Mouse (Mus musculus) hindbrain, embryonic 13.5 days (tissue): ENCODE measurements around the gene M1ap. TPM values are rescaled to one million over a fixed set of nuclear protein-coding genes. Genes with fewer than 3 reads are reported as not detected.

Experiments used
- ATAC-seq: fragments of 200-750 bp; cut with Nextera tagmentation; 2 replicates; pipeline ENCODE4 v1.8.0; 2017; ENCODE audit warnings: moderate TSS enrichment; ENCODE audit not compliant: low FRiP score
- H3K27ac ChIP-seq: fragments of 300-500 bp; sonication (generic); 2 replicates; pipeline ENCODE4 v1.5.1; 2015; ENCODE audit warnings: inconsistent platforms, mild to moderate bottlenecking, moderate library complexity
- H3K27me3 ChIP-seq: fragments of 300-500 bp; sonication (generic); 2 replicates; pipeline ENCODE4 v1.6.1; 2015; ENCODE audit warnings: mild to moderate bottlenecking, inconsistent platforms
- H3K36me3 ChIP-seq: fragments of 300-500 bp; sonication (generic); 2 replicates; pipeline ENCODE4 v1.6.1; 2015; ENCODE audit warnings: mild to moderate bottlenecking, inconsistent platforms
- H3K4me1 ChIP-seq: fragments of 300-500 bp; sonication (generic); replicated peaks from 2 replicates; pipeline ENCODE4 v1.6.1; 2015; ENCODE audit warnings: inconsistent platforms
- H3K4me2 ChIP-seq: fragments of 300-500 bp; sonication (generic); 2 replicates; pipeline ENCODE4 v1.6.1; 2015; ENCODE audit warnings: inconsistent platforms, mild to moderate bottlenecking, moderate library complexity
- H3K4me3 ChIP-seq: fragments of 300-500 bp; sonication (generic); 2 replicates; pipeline ENCODE4 v1.5.1; 2015; ENCODE audit warnings: mild to moderate bottlenecking, inconsistent platforms
- H3K9ac ChIP-seq: fragments of 300-500 bp; sonication (generic); 2 replicates; pipeline ENCODE4 v1.6.1; 2015; ENCODE audit warnings: mild to moderate bottlenecking, inconsistent platforms
- H3K9me3 ChIP-seq: fragments of 300-500 bp; sonication (generic); 2 replicates; pipeline ENCODE4 v1.6.1; 2016; ENCODE audit warnings: inconsistent platforms
- WGBS: fragments of 180-500 bp; shearing (Covaris S2); methylation state at CpG from one replicate; pipeline ENCODE4 v1.1.7; 2015; 5-methylcytosine and 5-hydroxymethylcytosine counted together
- polyA plus RNA-seq: library from polyadenylated mRNA; unstranded; fragments of >200 nt; fragmentation: Nextera tagmentation; extraction: Ambion mirVana; gene quantifications from 2 replicates; pipeline ENCODE4 v1.2.1, GENCODE M21; 2015

The M1ap gene
- polyA plus RNA-seq, 1 experiment from 2014 or later, result not detected

GRCm38 (mm10) chr6:83003082-83003481, 56.4 kb downstream of the M1ap start:
- Histone ChIP-seq H3K4me2 (no peak overlapping the region), H3K27me3 (peaks cover 4% of the 10 kb centered on the region; the same call in 1 of the 2 replicates), H3K4me3 (no peak overlapping the region), H3K9ac (no peak overlapping the region), H3K9me3 (no peaks in the 10 kb centered on the region), H3K27ac (no peak overlapping the region), H3K4me1 (no peaks in the 10 kb centered on the region), H3K36me3 (no peaks in the 10 kb centered on the region)
- ATAC-seq, result no peak
- WGBS, result 100% methylated on average over 1 of the region's 1 CpGs

DNA sequence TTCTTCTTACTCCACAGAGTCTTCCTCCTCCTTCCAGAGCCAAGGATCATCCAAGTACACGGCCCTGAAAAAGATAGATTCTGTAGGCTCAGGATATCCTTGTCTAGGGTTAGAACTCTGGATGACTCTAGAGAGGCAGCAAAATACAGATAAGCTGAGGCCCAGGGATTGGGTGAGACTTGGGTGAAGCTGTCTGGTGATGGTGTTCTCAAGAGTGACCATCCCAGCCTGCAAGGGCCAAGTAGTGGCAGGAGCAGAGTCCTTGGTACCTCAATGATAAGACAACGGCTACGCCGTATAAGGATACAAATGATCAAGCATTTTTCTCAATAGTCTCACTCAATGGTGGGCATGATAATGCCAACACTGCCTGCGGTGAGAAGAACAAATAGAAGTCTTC, 57.1 kb downstream of the M1ap start:
- no peaks in the 10 kb centered on the region for H3K9me3 ChIP-seq
- H3K4me3 ChIP-seq, result no peak overlapping the region
- H3K9ac ChIP-seq, result no peak overlapping the region
- no peaks in the 10 kb centered on the region for H3K36me3 ChIP-seq
- 85% methylated on average over 5 of the region's 5 CpGs for WGBS
- no peak overlapping the region for H3K27ac ChIP-seq
- no peak overlapping the region for H3K4me2 ChIP-seq
- ATAC-seq, result no peak
- no peaks in the 10 kb centered on the region for H3K4me1 ChIP-seq
- H3K27me3 ChIP-seq, result no peaks in the 10 kb centered on the region

- WGBS, result 79% methylated on average over 2 of the region's 2 CpGs
- Histone ChIP-seq H3K9ac (no peak overlapping the region), H3K36me3 (no peaks in the 10 kb centered on the region), H3K27me3 (no peaks in the 10 kb centered on the region), H3K27ac (no peak overlapping the region), H3K4me2 (no peak overlapping the region), H3K4me3 (no peak overlapping the region), H3K9me3 (no peaks in the 10 kb centered on the region), H3K4me1 (no peaks in the 10 kb centered on the region)
- ATAC-seq, result no peak
Observed at GRCm38 (mm10) chr6:83004309-83004708, 57.6 kb downstream of the M1ap start.

DNA sequence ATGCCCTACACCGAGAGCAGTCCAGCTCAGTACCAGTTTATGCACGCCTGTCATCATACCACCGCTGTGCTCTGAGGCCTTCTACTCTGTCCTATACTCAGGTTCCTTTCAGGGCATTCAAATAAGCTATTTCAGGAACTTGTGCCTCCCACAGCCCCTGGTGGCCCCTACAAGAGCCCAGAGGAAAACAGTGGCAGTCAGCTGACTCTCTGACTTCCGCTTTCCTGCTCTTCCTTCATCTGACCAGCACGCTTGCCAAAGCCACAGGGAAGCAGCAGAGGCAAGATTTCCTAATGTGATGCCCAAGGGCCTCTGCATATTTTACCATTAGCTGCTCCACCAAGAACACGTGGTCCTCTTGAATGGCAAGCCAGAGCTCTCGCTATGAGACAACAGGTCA, 58.2 kb downstream of the M1ap start:
- ATAC-seq, result no peak
- Histone ChIP-seq H3K4me1 (no peaks in the 10 kb centered on the region), H3K27me3 (no peaks in the 10 kb centered on the region), H3K36me3 (no peaks in the 10 kb centered on the region), H3K27ac (no peak overlapping the region), H3K4me2 (no peak overlapping the region), H3K4me3 (no peak overlapping the region), H3K9me3 (no peaks in the 10 kb centered on the region), H3K9ac (no peak overlapping the region)
- 49% methylated on average over 7 of the region's 7 CpGs for WGBS

GRCm38 (mm10) chr6:83005444-83006011, 58.8 kb downstream of the M1ap start:
- Histone ChIP-seq H3K9me3 (no peaks in the 10 kb centered on the region), H3K4me1 (no peaks in the 10 kb centered on the region), H3K4me3 (no peak overlapping the region), H3K27me3 (no peaks in the 10 kb centered on the region), H3K27ac (no peak overlapping the region), H3K9ac (no peak overlapping the region), H3K4me2 (no peak overlapping the region), H3K36me3 (no peaks in the 10 kb centered on the region)
- no peak for ATAC-seq
- 88% methylated on average over 10 of the region's 10 CpGs for WGBS

DNA sequence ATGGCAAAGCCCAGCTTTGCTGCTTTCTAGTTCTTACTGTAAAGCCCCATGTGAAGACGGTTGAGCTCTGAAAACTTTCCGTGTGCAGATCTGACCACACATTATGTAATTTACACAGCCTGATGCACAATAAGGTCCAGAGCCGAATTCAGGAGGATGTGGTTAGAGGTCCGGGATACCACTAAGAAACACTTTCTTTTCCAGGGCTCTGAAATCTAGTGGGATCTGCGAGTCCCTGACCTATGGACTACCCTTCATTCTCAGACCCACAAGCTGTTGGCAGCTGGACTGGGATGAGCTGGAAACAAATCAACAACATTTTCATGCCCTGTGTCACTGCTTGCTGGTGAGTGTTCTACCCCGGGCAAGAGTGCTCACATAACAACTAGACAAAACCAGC, 59.4 kb downstream of the M1ap start:
- 90% methylated on average over 6 of the region's 6 CpGs for WGBS

DNA sequence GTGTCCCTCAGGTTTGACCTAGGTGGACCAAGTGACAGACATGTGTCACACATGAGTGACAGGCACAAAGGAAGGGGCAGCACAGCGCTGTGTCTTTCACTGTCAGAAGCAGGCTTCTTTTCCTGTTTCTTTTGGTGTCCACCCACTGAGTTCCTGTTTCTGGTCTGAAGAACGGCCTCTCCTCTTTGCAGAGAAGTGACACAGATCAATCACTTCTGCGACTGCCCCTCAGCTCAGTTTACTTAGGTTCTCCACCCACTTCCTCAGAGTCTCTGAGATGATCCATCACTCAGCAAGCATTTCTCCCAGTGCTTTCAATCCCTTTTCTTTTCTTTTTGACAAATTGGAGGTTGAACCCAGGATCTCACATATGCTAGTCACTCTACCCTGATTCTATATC, 62.0 kb downstream of the M1ap start:
- H3K27ac ChIP-seq, result no peak overlapping the region
- ATAC-seq, result no peak
- no peaks in the 10 kb centered on the region for H3K36me3 ChIP-seq
- H3K9me3 ChIP-seq, result no peaks in the 10 kb centered on the region
- no peak overlapping the region for H3K4me3 ChIP-seq
- no peak overlapping the region for H3K4me2 ChIP-seq
- no peak overlapping the region for H3K9ac ChIP-seq
- H3K27me3 ChIP-seq, result 0 out of 2 replicates have a peak, but pooled peaks cover 3% of the 10 kb centered on the region
- no peaks in the 10 kb centered on the region for H3K4me1 ChIP-seq
- WGBS, result 52% methylated on average over 3 of the region's 3 CpGs

More for the DNA sequence above, 59.4 kb downstream of the M1ap start:
- Histone ChIP-seq H3K36me3 (no peaks in the 10 kb centered on the region), H3K4me2 (no peak overlapping the region), H3K4me1 (no peaks in the 10 kb centered on the region), H3K4me3 (no peak overlapping the region), H3K9ac (no peak overlapping the region), H3K27ac (no peak overlapping the region), H3K27me3 (0 out of 2 replicates have a peak, but pooled peaks cover 1% of the 10 kb centered on the region), H3K9me3 (no peaks in the 10 kb centered on the region)
- ATAC-seq, result no peak

- no peak overlapping the region for H3K4me3 ChIP-seq
- H3K4me1 ChIP-seq, result no peaks in the 10 kb centered on the region
- 0 out of 2 replicates have a peak, but pooled peaks cover 3% of the 10 kb centered on the region for H3K27me3 ChIP-seq
- no peak for ATAC-seq
- no peak overlapping the region for H3K4me2 ChIP-seq
- no peak overlapping the region for H3K27ac ChIP-seq
- no peak overlapping the region for H3K9ac ChIP-seq
- no peaks in the 10 kb centered on the region for H3K36me3 ChIP-seq
- 78% methylated on average over 7 of the region's 7 CpGs for WGBS
- no peaks in the 10 kb centered on the region for H3K9me3 ChIP-seq
Observed at GRCm38 (mm10) chr6:83010010-83010409, 63.3 kb downstream of the M1ap start.

GRCm38 (mm10) chr6:83011255-83011654, 64.6 kb downstream of the M1ap start:
- no peak for ATAC-seq

GRCm38 (mm10) chr6:83011756-83012155, 65.1 kb downstream of the M1ap start:
- no peaks in the 10 kb centered on the region for H3K36me3 ChIP-seq
- no peaks in the 10 kb centered on the region for H3K9me3 ChIP-seq
- H3K4me3 ChIP-seq, result no peak overlapping the region
- no peak overlapping the region for H3K27ac ChIP-seq
- WGBS, result 82% methylated on average over 6 of the region's 6 CpGs
- ATAC-seq, result no peak
- no peak overlapping the region for H3K4me2 ChIP-seq
- H3K9ac ChIP-seq, result no peak overlapping the region
- 0 out of 2 replicates have a peak, but pooled peaks cover 3% of the 10 kb centered on the region for H3K27me3 ChIP-seq
- no peaks in the 10 kb centered on the region for H3K4me1 ChIP-seq

More at GRCm38 (mm10) chr6:83011255-83011654, 64.6 kb downstream of the M1ap start:
- WGBS, result 94% methylated on average over 7 of the region's 7 CpGs
- Histone ChIP-seq H3K4me3 (no peak overlapping the region), H3K27me3 (0 out of 2 replicates have a peak, but pooled peaks cover 3% of the 10 kb centered on the region), H3K36me3 (no peaks in the 10 kb centered on the region), H3K4me1 (no peaks in the 10 kb centered on the region), H3K9ac (no peak overlapping the region), H3K27ac (no peak overlapping the region), H3K9me3 (no peaks in the 10 kb centered on the region), H3K4me2 (no peak overlapping the region)

DNA sequence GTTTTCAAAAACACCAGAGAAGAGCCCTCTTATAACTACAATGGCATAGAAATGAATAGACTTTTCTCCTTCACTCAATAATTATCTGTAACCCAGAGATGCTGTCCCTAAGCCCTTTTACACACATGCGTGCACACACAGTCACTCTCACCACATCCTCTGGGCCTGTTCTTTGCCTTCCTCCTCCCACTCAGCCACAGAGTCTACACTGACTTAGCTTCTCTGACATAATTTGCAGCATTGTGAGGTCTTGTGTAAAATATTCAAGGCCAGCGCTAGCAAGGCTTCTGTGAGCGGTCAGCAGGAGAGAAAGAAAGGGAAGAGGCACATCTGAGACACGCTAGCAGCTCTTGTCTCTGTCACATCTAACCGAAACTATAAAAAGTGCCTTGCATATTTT, 66.7 kb downstream of the M1ap start:
- 70% methylated on average over 5 of the region's 5 CpGs for WGBS
- ATAC-seq, result no peak
- H3K27ac ChIP-seq, result no peak overlapping the region
- H3K9ac ChIP-seq, result no peak overlapping the region
- no peaks in the 10 kb centered on the region for H3K4me1 ChIP-seq
- no peak overlapping the region for H3K4me3 ChIP-seq
- no peaks in the 10 kb centered on the region for H3K9me3 ChIP-seq
- H3K4me2 ChIP-seq, result no peak overlapping the region
- 0 out of 2 replicates have a peak, but pooled peaks cover 3% of the 10 kb centered on the region for H3K27me3 ChIP-seq
- no peaks in the 10 kb centered on the region for H3K36me3 ChIP-seq

DNA sequence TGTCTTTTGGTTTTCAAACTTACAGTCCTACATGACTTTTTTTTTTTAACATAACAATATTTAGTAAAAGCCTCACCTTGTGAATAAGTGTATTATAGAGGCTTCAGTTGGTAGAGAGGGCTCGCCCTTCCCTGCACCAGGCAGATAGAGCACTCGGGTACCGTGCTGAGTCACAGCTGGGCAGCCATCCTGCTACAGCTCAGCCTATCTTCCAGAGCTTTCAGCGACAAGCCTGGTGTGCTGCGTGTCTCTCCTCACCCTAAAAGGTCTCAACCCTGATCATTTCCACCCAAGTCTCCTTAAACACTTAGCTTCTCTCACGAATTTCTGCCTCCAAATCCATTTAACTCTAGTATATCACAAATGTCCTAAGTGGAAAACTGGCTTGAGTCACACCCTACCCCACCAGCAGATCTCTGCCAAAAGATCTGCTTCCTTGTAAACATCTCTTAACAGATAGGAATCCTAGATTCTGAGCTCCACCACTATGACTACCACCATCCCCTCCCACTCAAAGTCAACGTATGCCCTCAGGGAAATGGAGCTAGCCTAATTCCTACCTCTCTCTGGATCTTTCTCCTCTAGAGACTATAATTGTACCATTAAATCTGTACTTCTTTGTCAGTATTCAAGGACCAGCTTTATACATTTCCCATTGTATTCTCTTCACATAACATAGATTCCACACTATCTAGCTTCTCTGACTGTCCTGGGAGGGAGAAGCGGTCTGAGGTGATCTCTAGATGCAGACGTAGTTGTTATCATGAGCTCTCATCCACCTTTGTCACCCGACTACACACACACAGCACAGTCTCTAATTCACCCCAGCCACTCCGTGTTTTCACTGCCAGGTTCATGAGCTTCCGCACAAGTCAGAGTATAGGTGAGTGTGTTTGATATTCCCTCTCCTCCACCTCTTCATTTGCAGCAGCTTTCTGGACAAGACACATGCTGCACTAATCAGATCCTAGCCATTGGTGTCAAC, 68.1 kb downstream of the M1ap start:
- no peak for ATAC-seq
- Histone ChIP-seq H3K9ac (no peak overlapping the region), H3K27me3 (0 out of 2 replicates have a peak, but pooled peaks cover 3% of the 10 kb centered on the region), H3K36me3 (no peaks in the 10 kb centered on the region), H3K4me2 (no peak overlapping the region), H3K4me1 (no peaks in the 10 kb centered on the region), H3K27ac (no peak overlapping the region), H3K4me3 (no peak overlapping the region), H3K9me3 (no peaks in the 10 kb centered on the region)
- 77% methylated on average over 12 of the region's 12 CpGs for WGBS
